Mouse (Mus musculus) embryonic facial prominence, embryonic 14.5 days (tissue): ENCODE measurements at regions not wholly inside any gene's neighbourhood (a gene's known extent, or its start where the extent isn't known, plus 50 kb on each side); places are given as distances from the start of the nearest gene placed in this dataset.

Source experiments
- ATAC-seq: fragments of 200-750 bp; cut with Nextera tagmentation; 2 replicates; pipeline ENCODE4 v1.8.0; 2017; ENCODE audit warnings: low read depth, moderate number of reproducible peaks, moderate TSS enrichment
- DNase-seq: peaks from one replicate; pipeline ENCODE4 v3.0.0-alpha.2; 2015; ENCODE audit warnings: low spot score
- H3K27ac ChIP-seq: fragments of 300-500 bp; sonication (generic); replicated peaks from 2 replicates; pipeline ENCODE4 v1.5.1; 2014; ENCODE audit warnings: low read depth, mild to moderate bottlenecking, low read length, moderate library complexity
- H3K27me3 ChIP-seq: fragments of 300-500 bp; sonication (generic); replicated peaks from 2 replicates; pipeline ENCODE4 v1.6.1; 2014; ENCODE audit warnings: low read length; ENCODE audit not compliant: control insufficient read depth, insufficient read depth
- H3K36me3 ChIP-seq: fragments of 300-500 bp; sonication (generic); 2 replicates; pipeline ENCODE4 v1.6.1; 2014; ENCODE audit warnings: low read length, mixed read lengths; ENCODE audit not compliant: control insufficient read depth, insufficient read depth
- H3K4me1 ChIP-seq: fragments of 300-500 bp; sonication (generic); 2 replicates; pipeline ENCODE4 v1.6.1; 2014; ENCODE audit warnings: antibody characterized with exemption, low read length; ENCODE audit not compliant: control insufficient read depth, insufficient read depth
- H3K4me2 ChIP-seq: fragments of 300-500 bp; sonication (generic); 2 replicates; pipeline ENCODE4 v1.6.1; 2014; ENCODE audit warnings: low read depth, mild to moderate bottlenecking, low read length, moderate library complexity, mixed read lengths
- H3K4me3 ChIP-seq: fragments of 300-500 bp; sonication (generic); 2 replicates; pipeline ENCODE4 v1.5.1; 2014; ENCODE audit warnings: low read depth, mild to moderate bottlenecking, low read length
- H3K9ac ChIP-seq: fragments of 300-500 bp; sonication (generic); 2 replicates; pipeline ENCODE4 v1.6.1; 2014; ENCODE audit warnings: low read depth, mild to moderate bottlenecking, low read length, moderate library complexity, mixed read lengths
- H3K9me3 ChIP-seq: fragments of 300-500 bp; sonication (generic); 2 replicates; pipeline ENCODE4 v1.6.1; 2016; ENCODE audit warnings: low read length; ENCODE audit not compliant: control insufficient read depth
- whole genome bisulfite sequencing: fragments of 180-500 bp; shearing (Covaris S2); extraction: QIAGEN DNeasy Blood & Tissue Kit; methylation state at CpG from one replicate; pipeline ENCODE4 v1.1.7; 2014; 5-methylcytosine and 5-hydroxymethylcytosine counted together

DNA sequence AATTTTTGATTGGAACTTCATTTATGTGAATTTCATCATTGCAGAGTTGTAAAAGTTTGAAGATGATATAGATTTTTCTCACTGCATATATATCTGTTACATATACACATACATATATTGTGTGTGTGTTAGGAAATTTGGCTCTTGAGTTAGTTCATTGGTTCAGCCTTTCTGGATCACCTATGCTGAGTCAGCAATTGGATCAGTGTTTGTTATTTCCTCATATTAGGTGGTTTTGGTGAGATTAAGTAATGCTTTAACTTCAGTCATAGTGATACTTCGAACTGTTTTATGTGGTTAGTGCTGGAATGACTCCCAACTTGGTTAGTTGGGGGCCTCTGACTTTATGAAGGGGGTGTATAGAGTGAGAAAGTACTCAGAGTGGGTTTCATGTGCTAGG lies 138.7 kb upstream of the Tle4 start:
- H3K4me2 ChIP-seq: no peak overlapping the region
- no peak overlapping the region for H3K27ac ChIP-seq
- no peaks in the 10 kb centered on the region for H3K4me1 ChIP-seq
- ATAC-seq (no peak), DNase-seq (no peak)
- 91% methylated on average over 1 of the region's 1 CpGs for WGBS
- H3K27me3 ChIP-seq: no peaks in the 10 kb centered on the region
- no peaks in the 10 kb centered on the region for H3K36me3 ChIP-seq
- no peak overlapping the region for H3K9ac ChIP-seq
- H3K9me3 ChIP-seq: no peaks in the 10 kb centered on the region
- no peak overlapping the region for H3K4me3 ChIP-seq

DNA sequence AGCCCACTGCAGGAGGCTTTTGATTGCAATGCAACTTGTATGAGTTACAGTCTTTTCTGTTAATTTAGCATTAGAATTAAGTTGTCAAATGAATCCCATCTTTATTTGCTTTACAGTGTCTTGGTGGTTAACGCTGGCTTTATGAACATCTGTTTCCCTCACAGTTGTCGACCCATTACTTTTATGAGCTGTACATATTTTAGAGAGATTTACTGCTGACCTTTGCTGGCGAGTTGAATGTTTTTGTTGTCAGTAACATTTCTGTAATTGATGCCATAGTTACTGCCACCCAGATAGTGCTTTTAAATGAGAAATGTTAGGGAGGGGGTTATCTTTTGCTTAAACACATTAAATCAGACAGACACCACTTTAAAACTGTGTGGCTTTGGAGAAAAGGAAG lies 127.5 kb upstream of the Tle4 start:
- no peaks in the 10 kb centered on the region for H3K9me3 ChIP-seq
- H3K4me1 ChIP-seq: no peaks in the 10 kb centered on the region
- H3K36me3 ChIP-seq: no peaks in the 10 kb centered on the region
- 35% methylated on average over 3 of the region's 3 CpGs for WGBS
- ATAC-seq (no peak), DNase-seq (no peak)
- no peak overlapping the region for H3K4me2 ChIP-seq
- H3K27ac ChIP-seq: no peak overlapping the region
- H3K27me3 ChIP-seq: no peaks in the 10 kb centered on the region
- no peak overlapping the region for H3K4me3 ChIP-seq
- H3K9ac ChIP-seq: no peak overlapping the region

DNA sequence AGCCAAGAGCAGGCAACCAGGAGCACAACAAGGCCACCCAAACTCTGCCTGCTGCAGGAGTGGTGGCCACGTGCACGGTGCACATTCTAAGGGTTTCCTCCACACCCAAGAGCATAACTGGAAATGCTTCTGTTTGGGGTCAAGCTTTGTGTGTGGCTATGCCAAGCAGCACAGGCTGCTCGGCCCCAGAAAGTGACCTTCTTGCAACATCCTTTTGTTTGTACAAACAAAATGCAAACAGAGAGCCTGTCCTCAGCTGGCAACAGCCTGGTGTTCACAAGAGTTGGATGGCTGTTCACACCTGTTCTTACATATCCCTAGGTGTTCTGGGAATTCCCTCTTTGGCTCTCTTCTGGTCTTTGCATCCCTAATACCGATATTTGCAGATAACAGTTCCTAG lies 126.8 kb upstream of the Tle4 start:
- no peak overlapping the region for H3K27ac ChIP-seq

DNA sequence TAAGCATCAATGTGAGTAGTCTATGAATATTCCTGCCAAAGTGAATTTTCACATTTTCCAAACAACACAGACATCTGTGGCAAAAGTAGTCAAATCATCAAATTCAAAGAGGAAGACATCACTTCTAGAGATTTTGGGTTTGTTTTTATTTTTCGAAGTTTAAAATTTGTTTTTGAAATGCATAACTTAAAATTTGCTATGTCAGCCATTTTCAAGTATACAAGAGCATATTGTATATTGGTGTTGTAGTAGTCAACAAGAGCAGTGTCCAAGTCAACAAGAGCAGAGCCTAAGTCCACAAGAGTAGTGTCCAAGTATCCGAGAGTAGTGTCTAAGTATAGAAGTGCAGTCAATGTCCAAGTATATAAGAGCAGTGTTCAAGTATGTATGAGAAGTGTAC lies 107.9 kb upstream of the Tle4 start:
- Histone ChIP-seq H3K36me3 (no peaks in the 10 kb centered on the region), H3K4me3 (no peak overlapping the region), H3K9ac (no peak overlapping the region), H3K4me1 (no peaks in the 10 kb centered on the region), H3K9me3 (no peaks in the 10 kb centered on the region), H3K27me3 (no peaks in the 10 kb centered on the region), H3K4me2 (no peak overlapping the region), H3K27ac (no peak overlapping the region)
- ATAC-seq (no peak), DNase-seq (no peak)
- WGBS: 95% methylated on average over 2 of the region's 2 CpGs

More for the DNA sequence above, 126.8 kb upstream of the Tle4 start:
- Histone ChIP-seq H3K4me1 (no peaks in the 10 kb centered on the region), H3K4me2 (no peak overlapping the region), H3K27me3 (no peaks in the 10 kb centered on the region), H3K9ac (no peak overlapping the region), H3K4me3 (no peak overlapping the region), H3K9me3 (no peaks in the 10 kb centered on the region), H3K36me3 (no peaks in the 10 kb centered on the region)
- ATAC-seq (no peak), DNase-seq (no peak)
- WGBS: 75% methylated on average over 4 of the region's 4 CpGs

DNA sequence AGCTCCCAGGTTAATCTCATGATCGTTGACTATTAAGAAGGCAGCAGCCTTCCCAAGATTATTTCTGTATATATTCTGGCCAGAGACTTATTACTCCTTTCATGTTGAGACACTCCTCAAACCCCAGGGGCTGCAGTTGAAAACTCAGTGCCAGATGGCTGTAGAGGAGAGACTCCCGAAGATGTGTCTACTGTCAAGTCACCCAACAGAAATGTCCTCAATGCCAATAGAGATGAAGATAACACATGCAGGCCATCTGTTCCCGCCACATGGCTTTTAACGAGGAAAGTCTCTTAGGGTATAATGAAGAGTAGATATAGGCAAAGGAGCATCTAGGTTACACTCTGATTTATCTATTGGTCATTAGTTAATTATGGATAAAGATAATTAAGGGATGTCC lies 103.3 kb upstream of the Tle4 start:
- WGBS: 79% methylated on average over 4 of the region's 4 CpGs
- H3K4me1 ChIP-seq: no peaks in the 10 kb centered on the region
- H3K27ac ChIP-seq: no peak overlapping the region
- H3K36me3 ChIP-seq: no peaks in the 10 kb centered on the region
- no peak overlapping the region for H3K9ac ChIP-seq
- ATAC-seq (no peak), DNase-seq (no peak)
- H3K4me2 ChIP-seq: no peak overlapping the region
- H3K27me3 ChIP-seq: no peaks in the 10 kb centered on the region
- H3K4me3 ChIP-seq: no peak overlapping the region
- H3K9me3 ChIP-seq: no peaks in the 10 kb centered on the region

DNA sequence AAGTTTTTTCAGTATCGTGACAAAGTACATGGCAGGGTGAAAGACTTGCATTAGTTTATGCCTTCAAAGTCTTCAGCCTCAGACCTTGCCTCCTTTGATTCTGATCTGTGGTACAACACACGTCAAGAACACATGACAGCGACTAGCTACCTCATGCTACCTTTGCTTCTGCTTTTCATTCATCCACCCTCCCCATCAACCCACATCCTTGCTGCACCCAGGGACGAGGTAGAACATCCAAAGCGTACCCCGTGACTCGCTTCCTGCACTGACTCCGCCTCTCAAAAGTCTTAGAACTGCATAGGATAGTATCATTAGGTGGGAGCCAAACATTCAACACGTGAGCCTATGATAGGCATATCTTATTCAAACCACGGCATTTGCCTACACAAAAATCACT lies 97.5 kb upstream of the Tle4 start:
- no peak for DNase-seq
- WGBS: 92% methylated on average over 10 of the region's 10 CpGs
- no peak for ATAC-seq
- H3K9ac ChIP-seq: no peak overlapping the region
- H3K4me3 ChIP-seq: no peak overlapping the region
- H3K27ac ChIP-seq: no peak overlapping the region
- no peaks in the 10 kb centered on the region for H3K36me3 ChIP-seq
- H3K4me2 ChIP-seq: no peak overlapping the region
- H3K27me3 ChIP-seq: no peaks in the 10 kb centered on the region
- no peaks in the 10 kb centered on the region for H3K4me1 ChIP-seq
- H3K9me3 ChIP-seq: no peaks in the 10 kb centered on the region

DNA sequence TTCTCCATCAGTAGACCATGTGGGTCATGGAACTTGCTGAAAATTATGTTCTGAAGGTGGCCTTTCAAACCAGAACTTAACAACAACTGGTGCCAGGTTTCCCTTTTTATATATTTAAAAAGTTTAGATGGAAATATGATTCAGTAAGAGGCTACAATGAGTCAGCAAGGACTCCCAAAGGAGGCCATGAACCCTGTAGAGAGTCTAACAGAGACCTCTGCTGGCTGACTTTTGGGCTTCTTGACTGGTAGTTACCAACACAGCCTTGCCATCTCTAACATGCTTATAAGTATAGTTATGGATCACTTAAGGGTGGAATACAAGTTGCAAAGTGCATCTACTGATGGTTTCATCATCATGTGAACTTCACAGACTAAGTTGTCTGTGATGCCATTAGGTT lies 94.3 kb upstream of the Tle4 start:
- H3K9ac ChIP-seq: no peak overlapping the region
- no peak overlapping the region for H3K4me2 ChIP-seq
- no peak for DNase-seq
- no peak overlapping the region for H3K4me3 ChIP-seq
- H3K36me3 ChIP-seq: no peaks in the 10 kb centered on the region
- no peak for ATAC-seq
- no peaks in the 10 kb centered on the region for H3K4me1 ChIP-seq
- no peak overlapping the region for H3K27ac ChIP-seq
- peaks cover 8% of the 10 kb centered on the region for H3K9me3 ChIP-seq
- no peaks in the 10 kb centered on the region for H3K27me3 ChIP-seq

DNA sequence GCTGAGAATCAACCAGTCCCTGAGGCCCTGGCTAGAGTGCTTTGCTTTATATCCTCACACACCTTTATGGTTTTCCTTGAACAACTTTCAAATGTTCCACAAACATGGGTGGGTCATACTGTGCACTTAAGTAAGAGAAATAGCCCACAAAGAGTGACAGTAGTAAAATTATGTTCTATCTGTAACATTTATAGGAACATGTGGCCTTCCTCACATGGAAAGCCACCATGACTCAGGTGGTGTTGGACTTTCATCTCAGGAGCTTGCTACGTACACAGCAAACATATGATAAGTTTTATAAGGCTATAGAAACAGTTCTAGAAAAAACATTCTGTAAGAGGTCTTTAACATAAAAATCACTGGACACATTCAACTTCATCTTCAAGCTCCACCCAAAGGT lies 87.8 kb upstream of the Tle4 start:
- H3K27me3 ChIP-seq: no peaks in the 10 kb centered on the region
- no peak overlapping the region for H3K9ac ChIP-seq
- no peaks in the 10 kb centered on the region for H3K4me1 ChIP-seq
- 94% methylated on average over 1 of the region's 1 CpGs for WGBS
- no peak overlapping the region for H3K4me2 ChIP-seq
- H3K36me3 ChIP-seq: no peaks in the 10 kb centered on the region
- no peak overlapping the region for H3K27ac ChIP-seq
- H3K9me3 ChIP-seq: peaks cover 8% of the 10 kb centered on the region
- H3K4me3 ChIP-seq: no peak overlapping the region
- DNase-seq (no peak), ATAC-seq (no peak)

DNA sequence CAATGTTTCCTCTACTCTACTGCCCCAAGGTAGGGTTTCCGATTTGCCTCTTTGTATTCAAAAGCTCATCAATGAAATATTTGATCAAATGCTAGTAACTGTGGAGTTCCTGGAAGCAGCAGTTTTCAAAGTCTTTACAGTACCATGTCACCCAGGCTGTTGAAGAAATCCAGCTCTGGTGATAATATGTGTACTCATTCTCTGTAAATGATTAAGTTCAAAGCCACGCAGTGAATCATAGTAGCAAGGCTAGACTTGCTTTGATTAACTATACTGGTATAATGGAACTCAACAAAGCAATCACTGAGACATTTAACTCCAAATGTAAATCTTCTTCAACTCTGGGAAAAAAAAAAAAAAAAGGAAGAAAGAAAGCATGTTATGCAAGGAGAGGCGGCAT lies 86.8 kb upstream of the Tle4 start:
- Histone ChIP-seq H3K27me3 (no peaks in the 10 kb centered on the region), H3K4me1 (no peaks in the 10 kb centered on the region), H3K4me2 (no peak overlapping the region), H3K4me3 (no peak overlapping the region), H3K36me3 (no peaks in the 10 kb centered on the region), H3K9me3 (peaks cover 8% of the 10 kb centered on the region), H3K9ac (no peak overlapping the region), H3K27ac (no peak overlapping the region)
- DNase-seq (no peak), ATAC-seq (no peak)
- 63% methylated on average over 3 of the region's 3 CpGs for WGBS
